Mouse (Mus musculus): Measurements from ENCODE around the gene Vsig8.

Gene Vsig8

DNA sequence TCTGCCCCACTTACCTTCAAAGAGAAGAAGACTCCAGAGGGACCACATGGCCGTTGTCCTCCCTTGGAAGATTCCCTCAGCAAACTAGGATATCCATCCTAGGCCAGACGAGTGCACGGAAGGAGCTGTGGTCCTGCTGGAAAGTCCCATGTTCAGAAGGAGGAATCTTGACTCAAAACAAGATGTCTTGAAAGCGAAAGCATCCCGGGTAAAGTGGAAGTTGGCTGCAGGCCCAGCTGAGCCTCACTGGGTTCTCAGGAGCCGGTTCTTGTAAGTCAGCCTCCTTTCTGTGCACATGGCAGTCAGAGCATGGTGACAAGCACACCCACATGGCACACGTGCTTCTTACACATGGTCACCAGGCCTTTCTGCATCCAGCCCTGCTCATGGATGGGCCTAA, 34.6 kb downstream of the Vsig8 start, which contains the start of gene Slamf8:
TSS of gene Slamf8 (minus strand) at position 184 of the 400 bp plus-strand sequence.
- peak; percentile 5 for DNase-seq (ENCODE audit: low read depth)

DNA sequence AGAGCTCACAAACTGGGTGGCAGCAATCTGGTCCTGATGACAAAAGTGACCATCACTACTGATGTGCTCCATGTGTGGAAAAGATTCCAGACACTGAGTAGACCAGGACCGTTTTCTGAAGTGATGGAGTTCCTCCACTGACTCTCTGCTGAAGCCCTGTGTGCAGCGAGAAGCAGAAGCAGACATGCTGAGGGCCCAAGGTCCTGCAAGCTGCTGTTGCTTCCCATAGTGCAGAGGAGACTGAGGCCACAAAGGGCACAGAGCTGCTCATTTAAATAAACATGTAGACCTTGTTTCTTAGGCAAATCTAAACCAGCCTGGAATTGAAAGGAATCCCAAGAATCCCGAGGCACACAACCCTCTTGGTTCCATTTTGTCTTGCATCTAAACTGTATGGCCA, 37.6 kb downstream of the Vsig8 start:
- no peak for DNase-seq (ENCODE audit: low read depth)

DNA sequence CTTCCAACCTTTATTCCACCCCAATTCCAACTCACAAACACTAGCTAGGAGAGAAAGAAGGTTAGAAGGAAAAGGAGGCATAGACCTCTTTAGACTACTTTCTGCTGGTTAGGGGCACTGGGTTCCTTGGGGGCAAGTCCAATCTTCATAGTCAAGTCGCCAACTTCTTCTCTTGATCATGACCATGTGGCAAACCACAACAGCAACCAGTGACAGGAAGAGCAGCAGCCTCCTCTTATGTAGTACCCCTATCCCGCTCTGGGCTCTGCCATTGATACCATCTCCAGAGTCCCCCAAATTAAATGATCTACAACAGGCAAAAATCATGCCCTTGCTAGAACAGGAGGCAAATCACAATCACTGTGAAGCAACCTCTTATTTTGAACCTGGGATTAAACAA, 38.2 kb downstream of the Vsig8 start:
- DNase-seq (ENCODE audit: low read depth), result no peak

DNA sequence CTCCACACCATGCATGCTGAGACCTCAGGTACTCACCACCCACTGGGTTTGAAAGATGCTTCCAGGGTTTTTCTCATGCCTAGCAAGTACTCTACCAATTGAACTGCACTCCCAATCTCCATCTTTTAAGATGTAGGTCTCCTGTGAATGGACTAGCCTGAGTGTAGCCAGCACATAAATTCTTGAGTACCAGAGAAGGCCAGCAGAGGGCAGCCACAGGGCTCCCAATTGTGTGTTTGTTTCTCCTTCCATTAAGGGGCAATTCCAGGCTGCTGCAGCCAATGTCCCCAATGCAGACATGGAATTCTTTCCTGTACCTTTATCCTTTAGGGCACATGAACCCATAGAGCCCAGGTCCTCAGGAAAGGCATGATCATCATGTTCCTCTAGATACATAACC, 38.8 kb downstream of the Vsig8 start:
- peak; percentile 38 for DNase-seq (ENCODE audit: low read depth)

DNA sequence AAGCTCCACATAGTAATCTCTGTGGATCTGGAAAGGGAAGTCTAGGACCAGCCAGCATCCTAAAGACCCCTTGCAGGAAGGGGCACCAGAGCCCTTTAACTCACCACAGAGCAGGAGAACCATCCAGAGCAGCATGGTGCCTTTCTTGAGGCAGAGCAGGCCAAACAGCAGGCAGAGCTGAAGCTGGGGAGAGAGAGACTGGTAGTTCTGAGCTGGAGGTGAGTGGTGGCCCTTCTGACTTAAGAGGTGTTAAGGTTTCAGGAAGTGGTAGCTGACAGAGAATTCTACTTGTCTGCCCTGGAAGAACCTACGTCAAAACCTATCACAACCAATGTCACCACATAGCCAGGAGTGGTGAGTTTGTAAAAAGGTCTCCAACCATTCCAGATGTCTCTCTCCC, 46.6 kb downstream of the Vsig8 start, which contains the start of gene Fcrl6:
TSS of gene Fcrl6 (minus strand) at position 226 of the 400 bp plus-strand sequence.
- DNase-seq (ENCODE audit: low read depth), result no peak

DNA sequence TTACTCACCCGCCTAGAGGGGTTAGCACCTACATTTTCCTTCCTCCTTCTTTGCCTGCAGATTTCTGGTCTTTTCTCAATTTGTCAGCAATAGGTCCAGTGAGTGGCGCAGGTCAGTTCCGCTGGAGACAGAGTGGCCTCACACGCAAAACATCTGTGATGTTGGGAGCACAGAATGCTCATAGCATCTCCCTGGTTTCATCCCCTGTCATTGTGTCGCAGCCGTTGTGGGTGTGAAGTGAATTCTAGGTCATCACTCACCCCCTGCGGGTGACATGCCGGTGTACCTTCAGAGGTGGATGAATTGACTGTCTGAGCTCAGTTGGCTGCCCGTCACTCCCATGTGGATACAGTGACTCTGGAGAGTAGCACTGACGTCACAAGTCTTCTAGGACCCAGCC, 55.6 kb downstream of the Vsig8 start:
- no peak for DNase-seq (ENCODE audit: low read depth)

DNA sequence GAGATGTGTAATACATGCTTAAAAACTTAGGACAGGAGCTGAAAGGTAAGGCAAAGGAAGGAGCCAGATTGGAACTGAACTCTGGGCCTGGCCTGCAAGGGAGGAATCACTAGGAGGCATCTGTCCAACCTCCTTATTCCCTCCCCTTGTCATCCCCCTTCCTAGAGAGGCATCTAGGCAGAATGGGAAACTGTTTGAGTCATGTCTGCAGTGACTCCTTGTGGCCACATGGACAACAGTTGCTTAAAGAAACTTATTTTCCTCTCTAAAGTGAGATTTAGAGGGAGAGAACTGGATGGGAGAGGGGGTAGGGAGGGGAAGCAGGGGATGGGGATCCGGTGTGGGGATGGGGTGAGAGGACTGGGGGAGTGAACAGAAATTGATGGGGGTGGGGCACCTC, 57.0 kb downstream of the Vsig8 start:
- no peak for DNase-seq (ENCODE audit: low read depth)
